Mouse (Mus musculus) cerebellum, postnatal 25 days (tissue): ENCODE data around the gene Col10a1.
"Not testable (repeated sequence)": the region's sequence is repeated elsewhere in the genome, so short reads cannot be mapped to it uniquely, and the experiment has no call there.

ENCODE experiments used
- DNase-seq, 2 experiments: peaks; one replicate each; pipeline ENCODE4 v3.0.0; 2021; ENCODE audit warnings: mixed read lengths in 2 of 2

Gene Col10a1

GRCm38 (mm10) chr10:34389681-34390080, at the start of gene Col10a1:
Col10a1 (plus strand) TSS chr10:34389981.
- DNase-seq, result no peak

- DNase-seq, result no peak
These were observed 48.8 kb upstream of the Col10a1 start for GRCm38 (mm10) chr10:34341014-34341413.

- DNase-seq, result no peak
These were observed 47.9 kb upstream of the Col10a1 start for GRCm38 (mm10) chr10:34341886-34342285.

- DNase-seq, result no peak
These were observed 37.6 kb upstream of the Col10a1 start for GRCm38 (mm10) chr10:34352166-34352565.

- DNase-seq, result no peak
These were observed 31.5 kb upstream of the Col10a1 start for GRCm38 (mm10) chr10:34358263-34358662.

GRCm38 (mm10) chr10:34363756-34364155, 26.0 kb upstream of the Col10a1 start:
- DNase-seq, result peak in 1 of 2 experiments; percentile 43

- no peak for DNase-seq
These were observed 21.6 kb upstream of the Col10a1 start for GRCm38 (mm10) chr10:34368138-34368537.

GRCm38 (mm10) chr10:34373332-34373731, 16.4 kb upstream of the Col10a1 start:
- no peak for DNase-seq

GRCm38 (mm10) chr10:34385636-34386035, 4.1 kb upstream of the Col10a1 start:
- no peak for DNase-seq

GRCm38 (mm10) chr10:34396959-34397358, 7.2 kb downstream of the Col10a1 start:
- DNase-seq, result no peak

- DNase-seq, result no peak
These were observed 9.5 kb downstream of the Col10a1 start for GRCm38 (mm10) chr10:34399267-34399666.

GRCm38 (mm10) chr10:34418204-34418756, 28.5 kb downstream of the Col10a1 start, which contains the start of gene Nt5dc1:
Nt5dc1 (minus strand) TSS chr10:34418552.
- peak; percentile 91 to 96 for DNase-seq

- not testable (repeated sequence) for DNase-seq
These were observed 29.0 kb downstream of the Col10a1 start for GRCm38 (mm10) chr10:34418794-34419193.

GRCm38 (mm10) chr10:34431783-34432182, 42.0 kb downstream of the Col10a1 start:
- DNase-seq, result no peak

GRCm38 (mm10) chr10:34434191-34434590, 44.4 kb downstream of the Col10a1 start:
- not testable (repeated sequence) for DNase-seq
